Mouse (Mus musculus) kidney, embryonic 16.5 days (tissue): ENCODE results near the gene Rab11fip3. TPM values are rescaled to one million over a fixed set of nuclear protein-coding genes. Genes with fewer than 3 reads are reported as not detected.

Source experiments
- ATAC-seq: fragments of 200-750 bp; cut with Nextera tagmentation; 2 replicates; pipeline ENCODE4 v1.8.0; 2017; ENCODE audit warnings: moderate TSS enrichment; ENCODE audit not compliant: low FRiP score, low TSS enrichment
- H3K27ac ChIP-seq: fragments of 300-500 bp; sonication (generic); 2 replicates; pipeline ENCODE4 v1.5.1; 2014; ENCODE audit warnings: low read length
- H3K27me3 ChIP-seq: fragments of 300-500 bp; sonication (generic); 2 replicates; pipeline ENCODE4 v1.6.1; 2014; ENCODE audit warnings: low read length, control low read depth, mixed read lengths; ENCODE audit not compliant: insufficient read depth
- H3K36me3 ChIP-seq: fragments of 300-500 bp; sonication (generic); 2 replicates; pipeline ENCODE4 v1.6.1; 2014; ENCODE audit warnings: low read length, control low read depth, mixed read lengths; ENCODE audit not compliant: insufficient read depth
- H3K4me1 ChIP-seq: fragments of 300-500 bp; sonication (generic); 2 replicates; pipeline ENCODE4 v1.6.1; 2014; ENCODE audit warnings: low read length, control low read depth, mixed read lengths; ENCODE audit not compliant: insufficient read depth
- H3K4me2 ChIP-seq: fragments of 300-500 bp; sonication (generic); replicated peaks from 2 replicates; pipeline ENCODE4 v1.6.1; 2014; ENCODE audit warnings: low read depth, low read length
- H3K4me3 ChIP-seq: fragments of 300-500 bp; sonication (generic); 2 replicates; pipeline ENCODE4 v1.5.1; 2014; ENCODE audit warnings: mild to moderate bottlenecking, low read length
- H3K9ac ChIP-seq: fragments of 300-500 bp; sonication (generic); replicated peaks from 2 replicates; pipeline ENCODE4 v1.6.1; 2014; ENCODE audit warnings: low read length
- H3K9me3 ChIP-seq: fragments of 300-500 bp; sonication (generic); 2 replicates; pipeline ENCODE4 v1.6.1; 2016; ENCODE audit warnings: low read length, control low read depth
- WGBS: fragments of 180-500 bp; shearing (Covaris S2); extraction: QIAGEN DNeasy Blood & Tissue Kit; methylation state at CpG from one replicate; pipeline ENCODE4 v1.1.7; 2014; 5-methylcytosine and 5-hydroxymethylcytosine counted together
- polyA plus RNA-seq: library from polyadenylated mRNA; unstranded; fragments of >200 nt; fragmentation: Nextera tagmentation; extraction: Ambion mirVana; gene quantifications from 2 replicates; pipeline ENCODE4 v1.2.1, GENCODE M21; 2015

The Rab11fip3 gene
- polyA plus RNA-seq, 1 experiment from 2014 or later = 41.0 TPM

GRCm38 (mm10) chr17:25985306-25986294 is 83.8 kb downstream of the Rab11fip3 start, which contains the start of gene Capn15:
Gene Capn15 (minus strand): TSS chr17:25985796.
- H3K36me3 ChIP-seq = peaks cover 8% of the 10 kb centered on the region
- peaks cover 16% of the 10 kb centered on the region for H3K4me1 ChIP-seq
- under 1% methylated on average over 91 of the region's 91 CpGs for WGBS
- peak within 1 kb of the TSS; percentile 89 for H3K27ac ChIP-seq
- H3K9ac ChIP-seq = peak within 1 kb of the TSS; percentile 89
- ATAC-seq = peak; percentile 99
- no peaks in the 10 kb centered on the region for H3K27me3 ChIP-seq
- H3K4me2 ChIP-seq = peak within 1 kb of the TSS; percentile 76
- H3K4me3 ChIP-seq = peak within 1 kb of the TSS; percentile 83
- no peaks in the 10 kb centered on the region for H3K9me3 ChIP-seq

GRCm38 (mm10) chr17:25984556-25985305 is 84.6 kb downstream of the Rab11fip3 start:
- H3K4me3 ChIP-seq = peak overlapping the region; percentile 83
- H3K27me3 ChIP-seq = no peaks in the 10 kb centered on the region
- peaks cover 23% of the 10 kb centered on the region for H3K4me1 ChIP-seq
- H3K9me3 ChIP-seq = no peaks in the 10 kb centered on the region
- H3K9ac ChIP-seq = peak overlapping the region; percentile 89
- ATAC-seq = no peak
- H3K36me3 ChIP-seq = no peaks in the 10 kb centered on the region
- H3K4me2 ChIP-seq = peak overlapping the region; percentile 76
- WGBS = 9% methylated on average over 17 of the region's 17 CpGs
- peak overlapping the region; percentile 62 for H3K27ac ChIP-seq

GRCm38 (mm10) chr17:25984066-25984465 is 85.3 kb downstream of the Rab11fip3 start:
- Histone ChIP-seq H3K4me1 (peaks cover 25% of the 10 kb centered on the region), H3K9me3 (no peaks in the 10 kb centered on the region), H3K36me3 (no peaks in the 10 kb centered on the region), H3K4me2 (peak overlapping the region; percentile 76), H3K27ac (no peak overlapping the region), H3K9ac (peak overlapping the region; percentile 89), H3K27me3 (no peaks in the 10 kb centered on the region), H3K4me3 (peak overlapping the region; percentile 83)
- 97% methylated on average over 1 of the region's 1 CpGs for WGBS
- no peak for ATAC-seq

- WGBS = 72% methylated on average over 3 of the region's 3 CpGs
- Histone ChIP-seq H3K27ac (no peak overlapping the region), H3K36me3 (no peaks in the 10 kb centered on the region), H3K9me3 (no peaks in the 10 kb centered on the region), H3K4me3 (no peak overlapping the region), H3K9ac (no peak overlapping the region), H3K4me2 (no peak overlapping the region), H3K4me1 (peaks cover 25% of the 10 kb centered on the region), H3K27me3 (no peaks in the 10 kb centered on the region)
- no peak for ATAC-seq
Measured at GRCm38 (mm10) chr17:25982913-25983312, 86.4 kb downstream of the Rab11fip3 start.

GRCm38 (mm10) chr17:25980854-25981253 is 88.5 kb downstream of the Rab11fip3 start:
- H3K4me3 ChIP-seq = no peak overlapping the region
- WGBS = 74% methylated on average over 5 of the region's 5 CpGs
- H3K27me3 ChIP-seq = no peaks in the 10 kb centered on the region
- H3K4me2 ChIP-seq = no peak overlapping the region
- H3K4me1 ChIP-seq = peaks cover 25% of the 10 kb centered on the region
- H3K36me3 ChIP-seq = no peaks in the 10 kb centered on the region
- no peak overlapping the region for H3K27ac ChIP-seq
- no peak overlapping the region for H3K9ac ChIP-seq
- no peak for ATAC-seq
- H3K9me3 ChIP-seq = no peaks in the 10 kb centered on the region

- 82% methylated on average over 5 of the region's 5 CpGs for WGBS
- Histone ChIP-seq H3K4me1 (peaks cover 25% of the 10 kb centered on the region), H3K27ac (peak overlapping the region; percentile 46; the same call in 1 of the 2 replicates), H3K4me2 (no peak overlapping the region), H3K4me3 (no peak overlapping the region), H3K9ac (0 out of 2 replicates have a peak overlapping the region, but pooled peaks have one; percentile 11), H3K36me3 (0 out of 2 replicates have a peak, but pooled peaks cover 3% of the 10 kb centered on the region), H3K27me3 (no peaks in the 10 kb centered on the region), H3K9me3 (no peaks in the 10 kb centered on the region)
- no peak for ATAC-seq
Measured at GRCm38 (mm10) chr17:25979829-25980738, 89.3 kb downstream of the Rab11fip3 start.

- Histone ChIP-seq H3K4me1 (peaks cover 15% of the 10 kb centered on the region), H3K27ac (no peak overlapping the region), H3K4me2 (no peak overlapping the region), H3K27me3 (no peaks in the 10 kb centered on the region), H3K36me3 (0 out of 2 replicates have a peak, but pooled peaks cover 3% of the 10 kb centered on the region), H3K9ac (no peak overlapping the region), H3K9me3 (no peaks in the 10 kb centered on the region), H3K4me3 (no peak overlapping the region)
- 83% methylated on average over 4 of the region's 4 CpGs for WGBS
- ATAC-seq = no peak
Measured at GRCm38 (mm10) chr17:25970954-25971707, 98.2 kb downstream of the Rab11fip3 start.

- Histone ChIP-seq H3K9me3 (no peaks in the 10 kb centered on the region), H3K4me3 (no peak overlapping the region), H3K4me2 (no peak overlapping the region), H3K36me3 (0 out of 2 replicates have a peak, but pooled peaks cover 2% of the 10 kb centered on the region), H3K9ac (no peak overlapping the region), H3K27ac (no peak overlapping the region), H3K4me1 (peaks cover 15% of the 10 kb centered on the region), H3K27me3 (no peaks in the 10 kb centered on the region)
- 93% methylated on average over 9 of the region's 9 CpGs for WGBS
- ATAC-seq = no peak
Measured at GRCm38 (mm10) chr17:25970448-25970847, 98.9 kb downstream of the Rab11fip3 start.
